Comparison of ENCODE assay signal across 9 mouse cellular contexts in genomic region chr19:31765451-31765850, GRCm38 (mm10). TPM values are rescaled to one million over a fixed set of nuclear protein-coding genes. Genes with fewer than 3 reads are reported as not detected.
DNase-seq lines count a peak whose midpoint lies in the region; ATAC-seq and TF ChIP-seq lines count a peak whose summit lies in the region.
"Had no signal": no experiment of that assay in that cellular context is flagged by ENCODE, and none has a peak within 500 bp of the region (broad histone marks: within the 10 kb centered on the region; RNA-seq: fewer than 3 reads in every experiment).

No protein-coding gene starts in this region.

- H3K27me3 ChIP-seq in heart, embryonic 11.5 days (ENCODE audit: control insufficient read depth, insufficient read depth, low read length) = no peaks in the 10 kb centered on the region
- H3K27me3 ChIP-seq in forebrain, embryonic 15.5 days = peaks cover 30% of the 10 kb centered on the region
- peaks cover 36% of the 10 kb centered on the region for H3K27me3 ChIP-seq in liver, postnatal 0 days (ENCODE audit: insufficient read depth, low read length)
- H3K27me3 ChIP-seq: CH12.LX had no signal

- H3K9me3 ChIP-seq in heart, embryonic 11.5 days (replicated peaks; ENCODE audit: control insufficient read depth, low read length) = no peaks in the 10 kb centered on the region
- H3K9me3 ChIP-seq in forebrain, embryonic 15.5 days = no peaks in the 10 kb centered on the region
- H3K9me3 ChIP-seq in liver, postnatal 0 days (ENCODE audit: low read length) = no peaks in the 10 kb centered on the region

- DNase-seq in heart, adult 9 months (ENCODE audit: low spot score in 2 of 2) = no peak
- peak; percentile 12 for DNase-seq in 416B (ENCODE audit: low read depth)
- no peak for DNase-seq in liver, postnatal 0 days
- no peak for DNase-seq in adrenal gland, adult 18-20 months (ENCODE audit: low spot score in 2 of 2)
- no peak for DNase-seq in MN1 (ENCODE audit: low spot score)
- no peak for DNase-seq in urinary bladder, postnatal 10 days (ENCODE audit: low spot score)

- TF ChIP-seq EP300 in liver, postnatal 0 days (IDR thresholded peaks at IDR 0.05; ENCODE audit: low read depth) = no peak

- peak overlapping the region; percentile 86 for H3K4me3 ChIP-seq in heart, embryonic 11.5 days (ENCODE audit: low read depth, low read length)
- H3K4me3 ChIP-seq in forebrain, embryonic 15.5 days = no peak overlapping the region
- H3K4me3 ChIP-seq in liver, postnatal 0 days (ENCODE audit: low read depth, low read length) = no peak overlapping the region

- TF ChIP-seq CTCF in liver, postnatal 0 days (IDR thresholded peaks at IDR 0.05; ENCODE audit: low read depth) = no peak

- WGBS in heart, embryonic 11.5 days (ENCODE audit: insufficient replicate concordance) = 25% methylated on average over 4 of the region's 4 CpGs
- WGBS in forebrain, embryonic 15.5 days = 31% methylated on average over 4 of the region's 4 CpGs
- WGBS in liver, postnatal 0 days (ENCODE audit: insufficient replicate concordance) = 43% methylated on average over 4 of the region's 4 CpGs

- 0 out of 2 replicates have a peak, but pooled peaks cover 1% of the 10 kb centered on the region for H3K4me1 ChIP-seq in heart, embryonic 11.5 days (ENCODE audit: control insufficient read depth, insufficient read depth, low read length)
- peaks cover 30% of the 10 kb centered on the region for H3K4me1 ChIP-seq in forebrain, embryonic 15.5 days
- peaks cover 20% of the 10 kb centered on the region for H3K4me1 ChIP-seq in liver, postnatal 0 days (ENCODE audit: insufficient read depth)

- H3K36me3 ChIP-seq in heart, embryonic 11.5 days (ENCODE audit: control insufficient read depth, insufficient read depth, low read length) = no peaks in the 10 kb centered on the region
- H3K36me3 ChIP-seq in forebrain, embryonic 15.5 days = no peaks in the 10 kb centered on the region
- no peaks in the 10 kb centered on the region for H3K36me3 ChIP-seq in liver, postnatal 0 days (replicated peaks; ENCODE audit: insufficient read depth, low read length)

- H3K9ac ChIP-seq in heart, embryonic 11.5 days (ENCODE audit: low read depth, low read length) = peak overlapping the region; percentile 50; the same call in 1 of the 2 replicates
- H3K9ac ChIP-seq in forebrain, embryonic 15.5 days (replicated peaks) = no peak overlapping the region
- no peak overlapping the region for H3K9ac ChIP-seq in liver, postnatal 0 days (replicated peaks)

- ATAC-seq in heart, embryonic 11.5 days (replicated peaks; ENCODE audit: insufficient number of reproducible peaks, low FRiP score, low TSS enrichment) = no peak
- ATAC-seq in forebrain, embryonic 15.5 days (replicated peaks) = peak; percentile 5; the same call in 1 of the 2 replicates
- ATAC-seq in liver, postnatal 0 days = no peak

- H3K4me2 ChIP-seq in heart, embryonic 11.5 days = peak overlapping the region; percentile 83
- peak overlapping the region; percentile 99 for H3K4me2 ChIP-seq in forebrain, embryonic 15.5 days (replicated peaks)
- H3K4me2 ChIP-seq in liver, postnatal 0 days (ENCODE audit: low read depth, low read length) = peak overlapping the region; percentile 93; the same call in 1 of the 2 replicates

- no peak overlapping the region for H3K27ac ChIP-seq in heart, embryonic 11.5 days (ENCODE audit: low read depth, low read length)
- no peak overlapping the region for H3K27ac ChIP-seq in forebrain, embryonic 15.5 days (replicated peaks)
- no peak overlapping the region for H3K27ac ChIP-seq in liver, postnatal 0 days (ENCODE audit: low read depth)

RNA-seq across cellular contexts. Expression of gene Prkg1, which starts 0.6 kb away (rescaled TPM):
- polyA plus RNA-seq in heart, embryonic 11.5 days (2014; fragmentation: Nextera tagmentation; extraction: Ambion mirVana) = 8.2 and 10.9 TPM in 2 replicates
- 2.2 and 2.4 TPM in 2 replicates for polyA plus RNA-seq in forebrain, embryonic 15.5 days (2015; fragmentation: Nextera tagmentation; extraction: Ambion mirVana)
- polyA plus RNA-seq in liver, postnatal 0 days (2015; fragmentation: Nextera tagmentation; extraction: Ambion mirVana) = 0.69 and 0.74 TPM in 2 replicates
- 1 to 10 TPM; 6.3 to 6.4 TPM for total RNA-seq in adrenal gland, adult 18-20 months (2021)
- total RNA-seq: CH12.LX had no signal
